ENCODE assay signal across 1 mouse cellular context in genomic region chr11:75197956-75198355, GRCm38 (mm10).
TF ChIP-seq lines count a peak whose summit lies in the region.

No protein-coding gene starts in this region.

TF ChIP-seq in CH12.LX, 34 proteins besides CTCF, POLR2A, EP300 and RAD21:
- TF ChIP-seq JUN (IDR thresholded peaks at IDR 0.05; ENCODE audit: insufficient read depth, low read depth, low read length): no peak
- no peak for TF ChIP-seq USF1 (IDR thresholded peaks at IDR 0.05; ENCODE audit: low read depth, low read length)
- no peak for TF ChIP-seq RCOR1 (conservative IDR thresholded peaks at IDR 0.05; ENCODE audit: low read depth, low read length)
- no peak for TF ChIP-seq MEF2A (IDR thresholded peaks at IDR 0.05; ENCODE audit: borderline replicate concordance, low read depth, low read length)
- TF ChIP-seq NRF1 (IDR thresholded peaks at IDR 0.05; ENCODE audit: low read depth, low read length): no peak
- no peak for TF ChIP-seq PAX5 (IDR thresholded peaks at IDR 0.05; ENCODE audit: low read length)
- no peak for TF ChIP-seq POLR2AphosphoS2 (IDR thresholded peaks at IDR 0.05; ENCODE audit: low read depth, low read length)
- TF ChIP-seq ZNF384 (IDR thresholded peaks at IDR 0.05; ENCODE audit: low read depth, low read length): no peak
- no peak for TF ChIP-seq ETS1 (conservative IDR thresholded peaks at IDR 0.05; ENCODE audit: low read depth, low read length)
- TF ChIP-seq UBTF (IDR thresholded peaks at IDR 0.05; ENCODE audit: low read depth, low read length): no peak
